Mouse (Mus musculus): ENCODE measurements at regions not wholly inside any gene's neighbourhood (a gene's known extent, or its start where the extent isn't known, plus 50 kb on each side); places are given as distances from the start of the nearest gene placed in this dataset.

DNA sequence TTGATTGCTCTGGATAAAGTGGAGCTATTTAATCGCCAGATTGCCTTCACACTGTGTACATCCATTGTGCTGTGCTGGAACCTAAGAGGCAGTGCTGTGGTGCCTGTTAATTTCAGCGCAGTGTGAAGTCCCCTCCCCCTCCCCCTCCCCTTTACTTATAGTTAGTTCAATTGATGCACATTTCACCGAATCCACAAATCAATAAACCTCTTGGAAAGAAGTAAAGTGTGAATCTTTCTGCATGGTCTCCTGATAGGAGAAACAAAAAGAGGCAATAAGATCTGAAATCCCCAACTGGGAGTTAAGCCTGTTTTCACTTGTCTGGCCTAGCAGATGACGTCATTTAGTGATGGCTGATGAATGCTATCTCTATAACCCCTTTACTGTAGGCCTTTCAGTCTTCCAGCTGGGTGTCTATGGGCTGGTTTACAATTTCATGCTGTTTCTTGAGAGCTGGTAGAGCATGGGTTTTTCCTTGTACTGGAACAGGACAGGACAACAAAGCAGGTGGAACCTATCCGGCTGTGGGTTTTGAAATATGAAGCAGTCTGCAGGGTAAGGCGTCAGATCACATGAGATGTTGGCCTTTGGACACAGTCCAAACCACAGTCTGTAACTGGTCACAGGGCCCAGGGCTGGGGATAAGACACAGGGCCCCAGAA is 398.0 kb upstream of the Sel1l start:
- no peak for DNase-seq
- Histone ChIP-seq H3K4me3 (no peak overlapping the region), H3K27ac (no peak overlapping the region)
- intact Hi-C loops (cut with DNase I), result no loop called here
- TF ChIP-seq CTCF (IDR thresholded peaks at IDR 0.05), result no peak

DNA sequence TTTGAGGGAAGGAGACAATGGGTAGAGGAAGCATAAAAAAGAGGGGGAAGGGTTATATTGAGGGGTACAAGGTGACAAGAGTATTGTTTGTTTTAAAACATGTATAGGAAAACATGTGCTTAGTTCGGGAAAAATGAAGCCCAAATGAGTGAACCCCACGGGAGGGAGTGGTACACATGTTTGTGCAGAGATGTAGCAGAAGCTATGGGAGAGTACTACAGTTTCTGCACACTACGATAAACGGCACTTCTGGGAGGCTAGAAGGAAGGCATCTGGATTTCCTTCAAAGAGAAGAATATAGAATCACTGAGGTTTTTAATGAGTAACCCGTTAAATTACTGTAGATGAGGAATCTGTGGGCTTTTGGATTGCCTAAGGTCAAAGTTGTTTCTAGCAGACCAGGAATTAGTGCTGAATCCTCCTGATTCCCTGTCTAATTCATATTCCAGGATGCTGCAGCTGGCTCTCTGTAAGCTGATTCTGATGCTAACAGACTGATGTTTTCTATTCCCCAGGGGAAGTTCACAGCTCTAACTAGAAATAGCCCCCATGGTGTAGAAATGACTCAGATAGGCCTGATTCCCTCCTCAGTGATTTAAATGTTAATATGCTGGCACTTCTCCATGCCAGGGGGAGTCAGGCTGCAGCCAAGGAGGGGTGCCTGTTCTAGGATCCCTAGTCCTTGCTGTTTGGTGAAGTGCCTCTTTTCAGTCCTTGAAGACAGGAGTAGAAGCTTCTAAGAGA is 391.2 kb upstream of the Sel1l start:
- no peak for TF ChIP-seq CTCF (IDR thresholded peaks at IDR 0.05)
- Histone ChIP-seq H3K4me3 (no peak overlapping the region), H3K27ac (no peak overlapping the region)
- no peak for DNase-seq
- intact Hi-C loops (cut with DNase I), result no loop called here

DNA sequence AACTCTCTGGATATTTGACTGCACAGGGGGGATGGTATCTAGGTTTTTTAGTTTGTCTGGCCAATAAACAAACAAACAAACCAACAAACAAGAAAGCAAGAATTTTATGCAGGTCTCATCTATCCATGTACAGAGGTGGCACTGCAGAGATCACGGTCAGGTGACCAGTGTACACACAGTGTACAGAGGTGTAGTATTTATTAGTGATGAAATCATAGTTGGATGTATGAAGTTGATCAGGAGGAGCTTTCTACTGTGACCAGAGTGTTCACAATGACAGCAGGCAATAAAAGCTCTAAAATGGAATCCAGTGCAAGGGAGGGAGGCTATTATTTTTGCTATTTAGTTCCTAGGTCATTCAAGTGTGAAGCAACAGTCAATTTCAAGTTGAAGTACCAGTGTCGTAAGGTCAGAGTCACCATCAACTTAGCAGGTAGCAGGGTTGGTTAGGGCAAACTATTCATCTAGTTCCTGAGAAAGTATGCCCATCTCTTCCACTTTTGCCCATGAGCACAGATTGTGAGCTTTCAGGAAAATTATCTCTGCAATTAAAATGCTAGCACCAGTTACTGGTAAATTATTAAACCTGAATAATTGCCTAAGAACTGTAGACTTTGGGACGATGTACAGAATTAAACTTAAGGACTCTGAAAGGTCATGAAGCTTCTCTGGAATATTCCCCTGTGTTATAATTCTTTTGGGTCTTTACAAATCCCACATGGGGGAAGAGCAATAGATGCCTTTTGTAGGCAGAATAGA is 384.9 kb upstream of the Sel1l start:
- DNase-seq, result no peak
- Histone ChIP-seq H3K27ac (no peak overlapping the region), H3K4me3 (no peak overlapping the region)
- no peak for TF ChIP-seq CTCF (IDR thresholded peaks at IDR 0.05)
- intact Hi-C loops (cut with DNase I), result no loop called here

DNA sequence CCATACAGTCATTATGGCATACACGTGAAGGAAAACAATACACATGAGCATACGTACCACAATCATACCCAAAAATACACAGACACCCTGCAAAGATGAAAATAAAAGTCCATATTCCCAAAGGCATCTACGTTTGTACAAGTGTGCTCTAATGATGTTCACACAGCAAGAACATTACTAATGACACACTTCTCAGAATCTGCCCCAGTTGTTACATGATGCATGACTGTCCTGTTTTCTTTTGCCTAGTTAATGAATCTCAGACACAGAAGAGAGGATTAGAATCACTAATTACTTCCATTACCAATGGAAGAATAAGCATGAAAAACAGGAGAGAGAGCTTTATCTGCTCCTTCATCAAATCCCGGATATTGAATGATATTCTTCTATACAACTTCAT is 379.6 kb upstream of the Sel1l start:
- no peak overlapping the region for H3K4me3 ChIP-seq
- intact Hi-C loops (cut with DNase I), result no loop called here
- TF ChIP-seq CTCF (IDR thresholded peaks at IDR 0.05), result no peak
- H3K27ac ChIP-seq, result no peak overlapping the region
- DNase-seq, result no peak

DNA sequence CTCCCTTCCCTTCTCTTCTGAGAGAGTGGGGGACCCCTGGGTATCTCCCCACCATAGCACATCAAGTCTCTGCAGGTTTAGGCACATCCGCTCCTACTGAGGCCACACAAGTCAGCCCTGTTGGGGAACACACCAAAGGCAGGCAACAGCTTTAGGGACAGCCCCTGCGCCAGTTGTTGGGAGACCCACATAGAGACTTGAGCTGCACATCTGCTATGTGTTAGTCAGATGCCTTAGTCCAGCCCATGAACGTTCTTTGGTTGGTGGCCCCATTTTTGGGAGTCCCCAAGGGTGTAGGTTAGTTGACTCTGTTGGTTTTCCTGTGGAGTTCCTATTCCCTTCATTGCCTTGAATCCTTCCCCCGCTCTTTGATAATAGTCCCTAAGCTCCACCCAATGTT is 354.4 kb upstream of the Sel1l start:
- no peak for DNase-seq
- intact Hi-C loops (cut with DNase I), result no loop called here
- H3K27ac ChIP-seq, result no peak overlapping the region
- no peak for TF ChIP-seq CTCF (IDR thresholded peaks at IDR 0.05)
- no peak overlapping the region for H3K4me3 ChIP-seq

DNA sequence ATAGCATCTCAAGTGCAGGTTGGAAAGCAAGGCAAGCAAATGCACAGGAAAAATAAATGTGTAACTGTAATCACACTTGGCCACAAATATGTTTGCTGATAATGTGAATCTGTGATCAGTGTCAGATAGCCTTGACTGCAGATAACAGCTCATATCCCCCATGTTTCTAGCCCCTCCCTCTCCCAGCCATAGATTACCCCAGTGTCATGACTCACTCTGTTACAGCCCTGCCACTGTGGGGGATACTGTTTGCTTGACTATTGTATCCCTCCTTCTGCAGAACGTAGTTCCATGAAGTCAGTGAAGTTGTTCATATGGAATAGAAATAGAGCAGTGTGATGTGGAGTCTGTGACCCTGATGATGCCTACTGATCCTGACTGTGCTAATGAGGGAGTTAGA is 351.6 kb upstream of the Sel1l start:
- no peak for DNase-seq
- no peak for TF ChIP-seq CTCF (IDR thresholded peaks at IDR 0.05)
- H3K4me3 ChIP-seq, result no peak overlapping the region
- no peak overlapping the region for H3K27ac ChIP-seq
- intact Hi-C loops (cut with DNase I), result no loop called here

DNA sequence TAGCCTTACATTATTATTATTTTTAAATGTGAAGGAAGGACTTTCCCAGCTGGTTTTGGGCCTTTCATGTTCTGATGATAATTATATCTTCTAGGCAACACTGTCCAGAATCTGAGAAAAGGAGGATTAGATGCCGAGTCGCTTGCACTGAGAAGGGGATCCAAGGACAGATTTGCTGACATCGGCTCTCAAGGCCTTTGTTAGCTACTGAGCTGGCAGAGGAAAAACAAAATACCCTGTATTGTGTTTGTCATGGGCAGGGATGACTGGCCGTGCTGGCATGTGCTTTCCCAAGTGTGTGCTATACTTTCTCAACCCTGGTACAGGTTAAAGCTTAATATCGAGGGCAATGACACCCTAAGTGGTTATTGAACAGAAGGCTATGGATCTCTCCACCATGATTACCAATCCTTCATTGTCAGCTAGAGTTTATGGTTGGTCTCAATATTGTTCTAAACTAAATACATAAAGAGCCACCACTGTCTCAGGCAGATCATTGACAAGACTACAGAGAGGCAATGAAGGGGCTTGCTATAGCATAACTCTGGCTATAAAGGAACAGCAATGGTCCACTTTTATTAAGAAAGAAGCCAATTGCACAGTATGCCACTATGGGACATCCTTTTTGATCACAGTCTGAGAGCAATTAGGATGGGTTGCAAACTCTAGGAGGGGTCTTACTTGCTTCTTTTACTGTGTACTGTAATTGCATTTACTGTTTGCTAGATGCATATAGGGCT is 350.0 kb upstream of the Sel1l start:
- no peak for TF ChIP-seq CTCF (IDR thresholded peaks at IDR 0.05)
- DNase-seq, result no peak
- H3K4me3 ChIP-seq, result no peak overlapping the region
- no peak overlapping the region for H3K27ac ChIP-seq
- intact Hi-C loops (cut with DNase I), result no loop called here

DNA sequence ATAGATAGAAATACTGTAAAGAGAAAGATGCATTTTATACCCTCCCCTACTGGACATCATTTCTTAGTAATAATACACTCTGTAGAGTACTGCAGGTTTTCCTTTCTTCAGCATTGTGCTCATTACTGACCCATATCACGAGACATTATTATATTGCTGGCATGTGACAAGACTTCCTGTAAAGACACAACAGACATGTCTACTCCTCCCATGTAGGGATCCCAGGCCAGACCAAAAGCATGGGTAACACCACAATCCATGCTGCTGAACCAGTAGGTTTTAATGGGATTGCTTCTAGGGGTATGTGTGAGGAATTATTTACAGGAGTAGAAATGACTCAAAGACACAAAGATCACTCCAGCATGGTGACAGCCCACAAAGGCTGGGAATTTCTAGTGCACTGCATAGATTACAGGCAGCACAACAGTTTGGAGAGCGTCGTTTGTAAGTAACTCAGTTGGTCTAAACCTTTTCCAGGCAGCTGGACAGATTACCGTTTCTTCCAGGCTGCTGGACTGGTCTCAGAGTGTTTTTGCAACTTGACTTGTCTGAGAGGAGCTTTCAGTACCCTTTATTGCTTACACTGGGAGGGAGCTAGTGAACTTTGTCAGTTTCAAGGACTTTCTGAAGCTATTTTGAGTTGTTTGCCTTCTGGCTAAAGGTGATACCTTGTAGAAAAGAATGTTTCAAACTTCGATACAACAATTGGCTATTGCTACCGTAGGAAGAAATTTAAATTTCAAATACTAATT is 345.2 kb upstream of the Sel1l start:
- Histone ChIP-seq H3K27ac (no peak overlapping the region), H3K4me3 (no peak overlapping the region)
- intact Hi-C loops (cut with DNase I), result no loop called here
- no peak for DNase-seq
- no peak for TF ChIP-seq CTCF (IDR thresholded peaks at IDR 0.05)

DNA sequence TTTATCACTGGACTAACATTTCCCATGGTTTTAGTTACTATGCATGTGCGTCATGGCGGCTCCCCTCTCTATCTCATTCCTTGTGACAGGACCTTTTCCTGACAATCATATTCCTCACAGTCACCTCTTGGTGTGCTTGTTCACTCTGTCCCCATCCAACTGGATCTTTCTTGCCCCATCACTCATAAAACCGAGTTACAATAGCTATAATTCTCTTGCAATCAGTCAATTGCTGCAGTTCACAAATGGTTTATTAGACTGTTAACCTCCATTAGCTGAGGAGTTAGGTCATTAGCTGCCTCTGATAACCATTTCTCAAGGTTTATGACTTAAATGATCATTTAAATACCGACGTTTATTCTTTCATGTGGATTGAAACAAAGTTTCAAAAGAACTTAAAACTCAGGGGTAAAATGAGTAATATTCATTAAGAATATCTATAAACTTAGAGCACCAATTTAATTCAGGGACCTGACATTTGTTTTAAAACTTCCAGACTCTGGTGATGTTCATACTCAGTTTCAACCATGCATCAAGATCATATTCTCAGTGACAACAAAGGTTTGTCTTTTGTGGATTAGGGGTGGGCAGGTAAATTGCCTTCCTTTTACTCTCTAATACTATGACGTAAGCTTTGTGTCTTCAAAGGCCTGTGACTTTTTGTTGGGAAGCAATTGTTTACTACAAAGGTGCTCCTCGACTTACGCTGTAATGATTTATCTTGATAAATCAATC is 344.4 kb upstream of the Sel1l start:
- DNase-seq, result no peak
- TF ChIP-seq CTCF (IDR thresholded peaks at IDR 0.05), result no peak
- no peak overlapping the region for H3K4me3 ChIP-seq
- H3K27ac ChIP-seq, result no peak overlapping the region
- intact Hi-C loops (cut with DNase I), result no loop called here

DNA sequence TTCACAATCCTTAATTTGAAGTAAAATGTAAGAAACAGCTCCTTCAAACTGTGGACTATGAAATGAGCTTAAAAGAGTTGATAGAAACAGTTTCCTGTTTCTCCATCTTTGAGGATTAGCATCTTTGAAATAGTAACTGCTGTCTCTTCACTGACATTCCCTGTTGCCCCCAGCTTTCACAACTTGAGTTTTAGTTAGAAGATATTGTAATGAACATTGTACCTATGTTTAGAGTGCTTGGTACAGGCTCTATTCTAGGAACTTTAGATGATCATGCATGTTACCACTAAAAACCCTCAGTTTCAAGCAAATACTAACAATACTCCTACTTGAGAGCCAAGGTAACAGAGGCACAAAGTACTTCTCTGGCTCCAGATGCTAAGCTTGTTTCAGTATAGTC is 340.1 kb upstream of the Sel1l start:
- no peak for DNase-seq
- Histone ChIP-seq H3K4me3 (no peak overlapping the region), H3K27ac (no peak overlapping the region)
- no peak for TF ChIP-seq CTCF (IDR thresholded peaks at IDR 0.05)
- intact Hi-C loops (cut with DNase I), result no loop called here

DNA sequence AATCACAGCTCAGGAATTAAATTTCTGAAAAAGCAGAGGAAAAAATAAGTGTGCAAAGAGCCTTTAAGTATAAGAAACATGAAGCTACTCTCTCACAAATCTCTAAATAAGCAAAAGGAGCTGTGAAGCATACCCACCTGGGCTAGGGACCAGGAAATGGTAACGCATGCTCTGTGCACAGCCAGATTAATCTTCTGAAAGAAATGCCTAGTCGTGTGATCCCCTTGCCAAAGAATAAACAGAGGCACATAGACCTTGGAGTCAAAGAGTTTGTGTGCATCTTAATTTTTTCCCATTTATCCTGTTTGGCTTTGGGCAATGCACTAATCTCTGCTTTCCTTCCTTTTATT is 338.2 kb upstream of the Sel1l start:
- intact Hi-C loops (cut with DNase I), result no loop called here
- no peak for TF ChIP-seq CTCF (IDR thresholded peaks at IDR 0.05)
- Histone ChIP-seq H3K27ac (no peak overlapping the region), H3K4me3 (no peak overlapping the region)
- DNase-seq, result no peak
